Mouse (Mus musculus) 3134 (cell line): ENCODE results near the gene Chp1.
"Not testable (repeated sequence)": the region's sequence is repeated elsewhere in the genome, so short reads cannot be mapped to it uniquely, and the experiment has no call there.

Experiments
- DNase-seq: peaks from one replicate; pipeline ENCODE4 v3.0.0-alpha.2; 2011; ENCODE audit warnings: low spot score; ENCODE audit not compliant: insufficient read length; ENCODE audit errors: extremely low read depth

Chp1 gene

GRCm38 (mm10) chr2:119561794-119562193 is 14.3 kb downstream of the Chp1 start:
- no peak for DNase-seq

- DNase-seq = no peak
Measured at GRCm38 (mm10) chr2:119565284-119565683, 17.8 kb downstream of the Chp1 start.

GRCm38 (mm10) chr2:119566182-119566855 is 18.8 kb downstream of the Chp1 start:
- no peak for DNase-seq

- DNase-seq = no peak
Measured at GRCm38 (mm10) chr2:119572471-119572870, 25.0 kb downstream of the Chp1 start.

GRCm38 (mm10) chr2:119581571-119581970 is 34.1 kb downstream of the Chp1 start:
- no peak for DNase-seq

GRCm38 (mm10) chr2:119583439-119583838 is 35.9 kb downstream of the Chp1 start:
- DNase-seq = no peak

- no peak for DNase-seq
Measured at GRCm38 (mm10) chr2:119584282-119584681, 36.8 kb downstream of the Chp1 start.

- no peak for DNase-seq
Measured at GRCm38 (mm10) chr2:119587383-119587782, 39.9 kb downstream of the Chp1 start.

GRCm38 (mm10) chr2:119591247-119591646 is 43.8 kb downstream of the Chp1 start:
- DNase-seq = peak; percentile 42

GRCm38 (mm10) chr2:119593765-119594112 is 46.2 kb downstream of the Chp1 start:
- no peak for DNase-seq

GRCm38 (mm10) chr2:119594113-119594981 is 46.9 kb downstream of the Chp1 start:
- peak; percentile 97 for DNase-seq

GRCm38 (mm10) chr2:119595308-119595707 is 47.8 kb downstream of the Chp1 start:
- no peak for DNase-seq

- no peak for DNase-seq
Measured at GRCm38 (mm10) chr2:119596781-119597330, 49.4 kb downstream of the Chp1 start.

GRCm38 (mm10) chr2:119601027-119601426 is 53.5 kb downstream of the Chp1 start:
- no peak for DNase-seq

- DNase-seq = not testable (repeated sequence)
Measured at GRCm38 (mm10) chr2:119601575-119601974, 54.1 kb downstream of the Chp1 start.

GRCm38 (mm10) chr2:119602488-119602887 is 55.0 kb downstream of the Chp1 start:
- DNase-seq = no peak

GRCm38 (mm10) chr2:119603909-119604308 is 56.4 kb downstream of the Chp1 start:
- DNase-seq = no peak

- DNase-seq = no peak
Measured at GRCm38 (mm10) chr2:119605361-119605973, 58.0 kb downstream of the Chp1 start.

- DNase-seq = no peak
Measured at GRCm38 (mm10) chr2:119607023-119607422, 59.5 kb downstream of the Chp1 start.

GRCm38 (mm10) chr2:119617841-119618198 is 70.3 kb downstream of the Chp1 start:
- no peak for DNase-seq

GRCm38 (mm10) chr2:119618199-119618982 is 70.9 kb downstream of the Chp1 start, which contains the start of the genes Nusap1 and Oip5:
TSS of gene Nusap1 (plus strand) at chr2:119618298.
TSS of gene Oip5 (minus strand) at chr2:119618469.
- peak; percentile 91 for DNase-seq
